Mouse (Mus musculus) Patski (cell line): ENCODE data around the gene Aknad1. TPM values are rescaled to one million over a fixed set of nuclear protein-coding genes. Genes with fewer than 3 reads are reported as not detected.

Source experiments
- ATAC-seq: fragments of 100-300 bp; one replicate; pipeline ENCODE4 v1.8.0; 2021
- CTCF ChIA-PET: fragments of 350-600 bp; sonication (Branson Sonifier 250); formaldehyde crosslinking; loops from one replicate; lab custom pipeline; 2022; ENCODE audit warnings: inconsistent platforms; lab: Charles Lee
- POLR2A ChIA-PET: fragments of 350-600 bp; sonication (Branson Sonifier 250); formaldehyde crosslinking; loops from one replicate; lab custom pipeline; 2022; ENCODE audit warnings: antibody characterized with exemption, inconsistent platforms; lab: Charles Lee
- DNase-seq: peaks from one replicate; pipeline ENCODE4 v3.0.0-alpha.2; 2011; ENCODE audit warnings: low read depth, low spot score
- H3K27me3 ChIP-seq: fragments of 371-371 bp; one replicate; pipeline ENCODE4 v1.5.1; 2021
- CTCF ChIP-seq: fragments of 100-300 bp; IDR thresholded peaks from one replicate; pipeline ENCODE4 v1.5.1; 2021
- in situ Hi-C: fragments of 300-500 bp; cut with MboI; formaldehyde crosslinking; loops from 3 replicates; pipeline ENCODE4 v1.11.1; 2018; ENCODE audit warnings: low pct_unique_long_range_greater_than_20kb, mixed read lengths
- polyA plus RNA-seq: library from polyadenylated mRNA; unstranded; gene quantifications from one replicate; pipeline ENCODE4 v1.2.3, GENCODE M21; 2021

Gene Aknad1
- polyA plus RNA-seq: not detected

GRCm38 (mm10) chr3:108739045-108739708 is at the start of gene Aknad1:
Aknad1 (plus strand) TSS chr3:108739658.
- ChIA-PET POLR2A (interaction anchor here (0.9 kb wide), 1 partner anchor 12 kb away, joined by 4 read pairs; no protein-coding TSS in a partner anchor), CTCF (interaction anchor here (1.8 to 2.5 kb wide), 3 partner anchors 11 to 24 kb away, joined by 4 to 9 read pairs (median 8); partner anchors contain the start of gene Gpsm2)
- no peak for TF ChIP-seq CTCF
- in situ Hi-C loops: no loop called here
- ATAC-seq: no peak
- no peak for DNase-seq
- no peaks in the 10 kb centered on the region for H3K27me3 ChIP-seq

- ATAC-seq (no peak), DNase-seq (peak; percentile 73)
- CTCF ChIA-PET: no interaction called here
- in situ Hi-C loops: loop anchor here (10.0 kb wide), 1 partner anchor 375 kb away; no protein-coding TSS in a partner anchor
- H3K27me3 ChIP-seq: no peaks in the 10 kb centered on the region
- POLR2A ChIA-PET: no interaction called here
- TF ChIP-seq CTCF: no peak
These were observed 49.5 kb upstream of the Aknad1 start for GRCm38 (mm10) chr3:108689979-108690378.

GRCm38 (mm10) chr3:108694321-108694720 is 45.1 kb upstream of the Aknad1 start:
- CTCF ChIA-PET: interaction anchor here (3.4 kb wide), 1 partner anchor 9 kb away, joined by 14 read pairs; no protein-coding TSS in a partner anchor
- TF ChIP-seq CTCF: no peak
- no peaks in the 10 kb centered on the region for H3K27me3 ChIP-seq
- POLR2A ChIA-PET: no interaction called here
- ATAC-seq (no peak), DNase-seq (no peak)
- in situ Hi-C loops: loop anchor here (10.0 kb wide), 1 partner anchor 370 kb away; no protein-coding TSS in a partner anchor

GRCm38 (mm10) chr3:108698662-108699061 is 40.8 kb upstream of the Aknad1 start:
- no peaks in the 10 kb centered on the region for H3K27me3 ChIP-seq
- in situ Hi-C loops: loop anchor here (10.0 kb wide), 1 partner anchor 366 kb away; no protein-coding TSS in a partner anchor
- no peak for ATAC-seq
- POLR2A ChIA-PET: no interaction called here
- CTCF ChIA-PET: interaction anchor here (1.1 to 7.3 kb wide), 5 partner anchors 11 to 99 kb away, joined by 3 to 104 read pairs (median 3); no protein-coding TSS in a partner anchor
- no peak for DNase-seq
- no peak for TF ChIP-seq CTCF

GRCm38 (mm10) chr3:108699786-108700185 is 39.7 kb upstream of the Aknad1 start:
- in situ Hi-C loops: loop anchor here (10.0 kb wide), 1 partner anchor 365 kb away; no protein-coding TSS in a partner anchor
- POLR2A ChIA-PET: no interaction called here
- H3K27me3 ChIP-seq: no peaks in the 10 kb centered on the region
- no peak for DNase-seq
- CTCF ChIA-PET: interaction anchor here (0.8 to 7.3 kb wide), 7 partner anchors 15 to 106 kb away, joined by 3 to 104 read pairs (median 4); no protein-coding TSS in a partner anchor
- ATAC-seq: no peak
- TF ChIP-seq CTCF: no peak

- ATAC-seq (no peak), DNase-seq (no peak)
- H3K27me3 ChIP-seq: no peaks in the 10 kb centered on the region
- POLR2A ChIA-PET: interaction anchor here (0.6 to 0.9 kb wide), 2 partner anchors 79 to 211 kb away, joined by 3 read pairs; no protein-coding TSS in a partner anchor
- TF ChIP-seq CTCF: peak; percentile 64
- in situ Hi-C loops: no loop called here
- CTCF ChIA-PET: interaction anchor here (0.6 to 7.3 kb wide), 22 partner anchors 10 to 210 kb away, joined by 3 to 104 read pairs (median 4); partner anchors contain the start of genes Gpsm2 and Prpf38b
These were observed 38.2 kb upstream of the Aknad1 start for GRCm38 (mm10) chr3:108701256-108701655.

- in situ Hi-C loops: no loop called here
- no peak for ATAC-seq
- DNase-seq: no peak
- no peak for TF ChIP-seq CTCF
- ChIA-PET CTCF (interaction anchor here (1.5 to 7.3 kb wide), 4 partner anchors 14 to 68 kb away, joined by 3 to 104 read pairs (median 5); no protein-coding TSS in a partner anchor), POLR2A (no interaction called here)
- H3K27me3 ChIP-seq: no peaks in the 10 kb centered on the region
These were observed 36.7 kb upstream of the Aknad1 start for GRCm38 (mm10) chr3:108702789-108703188.

- H3K27me3 ChIP-seq: no peaks in the 10 kb centered on the region
- ChIA-PET POLR2A (interaction anchor here (0.6 kb wide), 1 partner anchor 27 kb away, joined by 3 read pairs; no protein-coding TSS in a partner anchor), CTCF (interaction anchor here (0.9 to 1.6 kb wide), 5 partner anchors 10 to 60 kb away, joined by 3 to 6 read pairs (median 4); no protein-coding TSS in a partner anchor)
- no peak for TF ChIP-seq CTCF
- DNase-seq (no peak), ATAC-seq (no peak)
- in situ Hi-C loops: no loop called here
These were observed 28.2 kb upstream of the Aknad1 start for GRCm38 (mm10) chr3:108711296-108711695.

- CTCF ChIA-PET: interaction anchor here (0.7 to 4.2 kb wide), 7 partner anchors 9 to 56 kb away, joined by 3 to 15 read pairs (median 4); partner anchors contain the start of gene Gpsm2
- TF ChIP-seq CTCF: no peak
- ATAC-seq (no peak), DNase-seq (no peak)
- POLR2A ChIA-PET: no interaction called here
- H3K27me3 ChIP-seq: no peaks in the 10 kb centered on the region
- in situ Hi-C loops: no loop called here
These were observed 26.3 kb upstream of the Aknad1 start for GRCm38 (mm10) chr3:108713065-108713675.

GRCm38 (mm10) chr3:108714837-108715236 is 24.6 kb upstream of the Aknad1 start:
- CTCF ChIA-PET: interaction anchor here (4.2 kb wide), 1 partner anchor 14 kb away, joined by 15 read pairs; no protein-coding TSS in a partner anchor
- DNase-seq: no peak
- no peak for ATAC-seq
- no peak for TF ChIP-seq CTCF
- in situ Hi-C loops: no loop called here
- no peaks in the 10 kb centered on the region for H3K27me3 ChIP-seq
- POLR2A ChIA-PET: interaction anchor here (1.3 kb wide), 1 partner anchor 10 kb away, joined by 4 read pairs; no protein-coding TSS in a partner anchor
